Mouse (Mus musculus) MEL (cell line): Measurements from ENCODE around the gene Speer4d.
"Not testable (repeated sequence)": the region's sequence is repeated elsewhere in the genome, so short reads cannot be mapped to it uniquely, and the experiment has no call there.

Experiments
- CTCF ChIP-seq, 3 experiments: IDR thresholded peaks in 2 of 3; conservative IDR thresholded peaks in 1 of 3; 2 replicates each; pipeline ENCODE4 v1.5.1; 2011 to 2012; ENCODE audit warnings: low read length in 3 of 3, low read depth in 2 of 3, mild to moderate bottlenecking in 2 of 3, improper control_type of control experiment in 1 of 3, inconsistent platforms in 1 of 3, mixed read lengths in 1 of 3, moderate library complexity in 1 of 3; ENCODE audit not compliant: control insufficient read depth in 1 of 3, insufficient read depth in 1 of 3, poor library complexity in 1 of 3, severe bottlenecking in 1 of 3
- E2F4 ChIP-seq: IDR thresholded peaks from 2 replicates; pipeline ENCODE4 v1.6.1; 2011; ENCODE audit warnings: low read depth, low read length, improper control_type of control experiment, borderline replicate concordance
- KAT2A ChIP-seq: conservative IDR thresholded peaks from 2 replicates; pipeline ENCODE4 v1.6.1; 2012; ENCODE audit warnings: low read depth, low read length, improper control_type of control experiment, inconsistent platforms
- MXI1 ChIP-seq: IDR thresholded peaks from 2 replicates; pipeline ENCODE4 v1.6.1; 2011; ENCODE audit warnings: mild to moderate bottlenecking, low read depth, low read length, improper control_type of control experiment
- UBTF ChIP-seq: IDR thresholded peaks from 2 replicates; pipeline ENCODE4 v1.6.1; 2012; ENCODE audit warnings: low read depth, mild to moderate bottlenecking, inconsistent platforms, low read length, improper control_type of control experiment, moderate library complexity, borderline replicate concordance; ENCODE audit not compliant: insufficient read depth
- USF1 ChIP-seq: IDR thresholded peaks from 2 replicates; pipeline ENCODE4 v1.6.1; 2014; ENCODE audit warnings: low read depth, mild to moderate bottlenecking, inconsistent platforms, low read length, improper control_type of control experiment, moderate library complexity
- ZNF384 ChIP-seq: IDR thresholded peaks from 2 replicates; pipeline ENCODE4 v1.6.1; 2012; ENCODE audit warnings: low read depth, mild to moderate bottlenecking, inconsistent platforms, low read length, improper control_type of control experiment

DNA sequence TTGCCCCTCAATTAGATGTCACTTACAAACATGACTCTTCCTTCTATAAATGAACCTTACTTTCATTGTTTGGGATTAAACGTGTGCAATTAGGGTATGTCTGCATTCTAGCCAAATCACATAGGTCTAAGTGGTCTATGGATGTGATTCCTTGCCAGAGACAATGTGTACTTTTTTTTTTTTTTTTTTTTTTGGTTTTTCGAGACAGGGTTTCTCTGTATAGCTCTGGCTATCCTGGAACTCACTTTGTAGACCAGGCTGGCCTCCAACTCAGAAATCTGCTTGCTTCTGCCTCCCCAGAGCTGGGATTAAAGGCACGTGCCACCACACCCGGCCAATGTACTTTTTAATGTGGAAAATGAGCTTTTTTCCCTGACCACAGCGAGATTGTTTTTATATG, 28.2 kb upstream of the Speer4d start:
- not testable (repeated sequence) for TF ChIP-seq ZNF384; USF1; E2F4; UBTF; CTCF (IDR thresholded peaks at IDR 0.05 in 2 of 3, conservative IDR thresholded peaks at IDR 0.05 in 1 of 3; ENCODE audit: control insufficient read depth in 1 of 3, insufficient read depth in 1 of 3, low read depth in 2 of 3, low read length in 3 of 3, poor library complexity in 1 of 3, severe bottlenecking in 1 of 3); MXI1; KAT2A
